Mouse (Mus musculus) erythroblast, adult 5-6 weeks (primary cell): ENCODE measurements around the gene Slc46a1. TPM values are rescaled to one million over a fixed set of nuclear protein-coding genes. Genes with fewer than 3 reads are reported as not detected.

ENCODE experiments used
- ATAC-seq: replicated peaks from 2 replicates; pipeline ENCODE4 v1.8.0; 2016; ENCODE audit warnings: moderate number of reproducible peaks, mild to moderate bottlenecking, moderate TSS enrichment, inconsistent platforms; ENCODE audit not compliant: poor library complexity, low FRiP score, severe bottlenecking
- total RNA-seq, 2 experiments: library from RNA; stranded (forward) in 1 of 2; stranded (reverse) in 1 of 2; fragments of 150-400 nt in 1 of 2; fragments of 200-764, 138-1000 nt in 1 of 2; gene quantifications; 2 replicates each; pipeline versions ENCODE4 v1.2.3 to v1.2.4; 2015 to 2017; ENCODE audit warnings: low replicate concordance in 2 of 2

Slc46a1 gene
- total RNA-seq, 2 experiments from 2014 or later: not detected

DNA sequence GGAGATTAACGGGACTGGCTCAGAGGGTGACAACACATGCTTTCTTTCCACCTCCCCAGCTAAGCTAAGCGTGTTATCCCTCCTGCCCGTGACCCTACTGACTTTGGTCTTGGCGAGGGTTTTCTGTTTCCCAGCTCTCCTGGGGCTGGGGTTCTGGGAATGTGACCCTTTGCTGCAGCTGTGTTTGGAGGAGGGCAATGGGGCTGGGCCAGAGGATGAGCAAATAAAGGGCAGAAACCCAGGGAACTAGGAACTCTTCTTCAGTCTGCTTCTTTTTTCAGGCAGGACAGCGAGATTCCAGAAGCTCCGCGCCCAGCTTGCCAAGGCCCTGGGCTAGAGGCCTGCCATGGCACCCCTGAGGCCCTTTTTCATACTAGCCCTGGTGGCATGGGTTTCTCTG is 33.5 kb downstream of the Slc46a1 start, which contains the start of gene Vtn:
TSS of gene Vtn (plus strand) at position 88 of the 400 bp plus-strand sequence.
- no peak for ATAC-seq

DNA sequence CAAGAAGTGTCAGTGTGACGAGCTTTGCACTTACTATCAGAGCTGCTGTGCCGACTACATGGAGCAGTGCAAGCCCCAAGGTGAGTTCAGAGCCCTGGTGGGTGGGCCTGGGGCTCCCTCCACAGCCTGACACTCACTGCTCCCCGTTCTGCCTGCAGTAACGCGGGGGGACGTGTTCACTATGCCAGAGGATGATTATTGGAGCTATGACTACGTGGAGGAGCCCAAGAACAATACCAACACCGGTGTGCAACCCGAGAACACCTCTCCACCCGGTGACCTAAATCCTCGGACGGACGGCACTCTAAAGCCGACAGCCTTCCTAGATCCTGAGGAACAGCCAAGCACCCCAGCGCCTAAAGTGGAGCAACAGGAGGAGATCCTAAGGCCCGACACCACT is 34.0 kb downstream of the Slc46a1 start:
- no peak for ATAC-seq

DNA sequence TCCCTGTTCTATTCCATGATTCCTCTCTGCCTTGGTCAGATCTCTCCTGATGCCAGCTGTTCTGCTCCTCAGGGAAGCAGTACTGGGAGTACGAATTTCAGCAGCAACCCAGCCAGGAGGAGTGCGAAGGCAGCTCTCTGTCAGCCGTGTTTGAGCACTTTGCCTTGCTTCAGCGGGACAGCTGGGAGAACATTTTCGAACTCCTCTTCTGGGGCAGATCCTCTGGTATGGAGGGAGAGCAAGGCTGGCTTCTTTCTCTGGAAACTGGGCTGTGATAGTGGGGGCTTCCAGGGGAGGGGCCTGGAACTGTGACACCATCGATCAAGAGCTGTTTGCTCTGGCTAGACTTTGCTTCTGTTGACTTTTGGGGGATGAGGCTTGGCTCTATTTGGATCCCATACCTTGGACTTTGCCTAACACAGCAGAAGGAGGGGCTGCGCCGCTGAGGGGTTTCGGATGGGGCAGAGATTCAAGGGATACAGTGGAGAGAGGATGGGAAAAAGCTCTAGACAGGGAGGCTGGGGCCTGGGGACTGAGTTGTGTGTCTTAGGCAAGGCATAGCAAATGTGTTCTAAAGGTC is 35.2 kb downstream of the Slc46a1 start:
- no peak for ATAC-seq

DNA sequence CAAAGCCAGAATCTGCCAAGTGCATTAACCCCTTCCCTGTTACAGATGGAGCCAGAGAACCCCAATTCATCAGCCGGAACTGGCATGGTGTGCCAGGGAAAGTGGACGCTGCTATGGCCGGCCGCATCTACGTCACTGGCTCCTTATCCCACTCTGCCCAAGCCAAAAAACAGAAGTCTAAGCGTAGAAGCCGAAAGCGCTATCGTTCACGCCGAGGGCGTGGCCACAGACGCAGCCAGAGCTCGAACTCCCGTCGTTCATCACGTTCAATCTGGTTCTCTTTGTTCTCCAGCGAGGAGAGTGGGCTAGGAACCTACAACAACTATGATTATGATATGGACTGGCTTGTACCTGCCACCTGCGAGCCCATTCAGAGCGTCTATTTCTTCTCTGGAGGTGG is 36.0 kb downstream of the Slc46a1 start:
- ATAC-seq: no peak

DNA sequence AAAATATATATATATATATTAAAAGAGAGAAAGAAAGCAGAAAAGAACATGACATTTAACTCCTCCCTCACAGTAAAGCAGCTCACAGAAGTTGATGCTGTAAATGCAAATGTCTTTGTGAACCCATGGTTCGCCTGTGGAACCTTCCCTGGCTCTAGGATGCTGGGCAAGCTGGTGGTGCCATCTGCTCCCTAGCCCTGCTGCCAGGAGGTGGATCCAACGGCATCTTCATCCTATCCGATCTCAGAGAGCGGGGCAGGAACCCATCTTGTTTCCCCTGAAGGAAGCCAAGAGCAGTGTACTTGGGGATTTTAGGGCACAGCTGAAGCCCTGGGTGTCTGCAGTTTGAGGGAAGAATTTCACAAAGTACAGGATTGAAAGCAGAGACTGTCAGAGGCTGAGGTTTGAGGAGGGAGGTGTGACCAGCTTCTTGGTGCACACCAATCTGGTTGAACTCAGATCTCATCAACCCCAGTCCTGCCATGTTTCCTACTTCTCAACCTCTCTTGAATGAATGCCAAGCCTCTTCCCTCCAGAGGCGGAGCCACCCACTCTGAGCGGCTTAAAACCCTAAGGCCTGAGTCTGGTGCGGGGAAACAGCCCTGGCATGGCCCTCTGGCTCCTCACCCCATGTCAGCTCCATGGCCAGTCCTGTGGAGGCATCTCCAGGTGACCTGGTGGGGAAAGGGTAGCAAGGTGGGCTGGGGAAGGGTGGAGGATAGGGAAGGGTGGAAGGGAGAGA is 37.6 kb downstream of the Slc46a1 start, which contains the start of gene Sebox:
TSS of gene Sebox (plus strand) at position 539 of the 742 bp plus-strand sequence.
- ATAC-seq: no peak

DNA sequence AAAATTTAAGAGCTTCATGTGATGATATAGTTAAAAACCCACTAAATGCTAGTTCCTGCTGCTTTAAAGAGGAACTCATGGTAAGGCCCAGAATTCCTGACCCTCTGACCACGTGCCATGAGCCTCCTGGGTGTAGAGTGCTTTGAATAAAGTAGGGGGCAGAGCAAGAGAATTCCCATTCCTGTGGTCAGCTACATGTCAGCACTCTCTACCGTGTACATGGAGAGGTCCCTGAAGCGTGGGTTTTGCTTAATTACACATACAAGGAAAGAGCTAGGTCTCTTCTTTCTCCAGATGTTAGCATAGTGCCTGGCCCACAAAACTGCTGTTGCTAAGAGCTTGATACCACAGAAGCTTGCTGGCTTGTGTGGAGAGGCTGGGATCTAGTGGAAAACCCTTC is 39.9 kb downstream of the Slc46a1 start:
- no peak for ATAC-seq

DNA sequence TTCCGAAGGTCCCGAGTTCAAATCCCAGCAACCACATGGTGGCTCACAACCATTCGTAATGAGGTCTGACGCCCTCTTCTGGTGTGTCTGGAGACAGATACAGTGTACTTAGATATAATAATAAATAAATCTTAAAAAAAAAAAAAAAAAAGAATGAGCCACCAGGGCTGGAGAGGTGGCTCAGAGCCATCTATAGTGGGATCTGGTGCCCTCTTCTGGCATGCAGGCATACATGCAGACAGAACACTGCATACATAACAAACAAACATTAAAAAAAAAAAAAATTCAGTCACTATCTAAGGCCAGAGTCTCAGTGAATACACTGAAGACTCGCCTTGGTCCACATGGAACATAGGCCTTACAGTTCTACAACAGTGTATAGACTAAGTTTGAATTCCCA is 43.7 kb downstream of the Slc46a1 start:
- ATAC-seq: no peak

DNA sequence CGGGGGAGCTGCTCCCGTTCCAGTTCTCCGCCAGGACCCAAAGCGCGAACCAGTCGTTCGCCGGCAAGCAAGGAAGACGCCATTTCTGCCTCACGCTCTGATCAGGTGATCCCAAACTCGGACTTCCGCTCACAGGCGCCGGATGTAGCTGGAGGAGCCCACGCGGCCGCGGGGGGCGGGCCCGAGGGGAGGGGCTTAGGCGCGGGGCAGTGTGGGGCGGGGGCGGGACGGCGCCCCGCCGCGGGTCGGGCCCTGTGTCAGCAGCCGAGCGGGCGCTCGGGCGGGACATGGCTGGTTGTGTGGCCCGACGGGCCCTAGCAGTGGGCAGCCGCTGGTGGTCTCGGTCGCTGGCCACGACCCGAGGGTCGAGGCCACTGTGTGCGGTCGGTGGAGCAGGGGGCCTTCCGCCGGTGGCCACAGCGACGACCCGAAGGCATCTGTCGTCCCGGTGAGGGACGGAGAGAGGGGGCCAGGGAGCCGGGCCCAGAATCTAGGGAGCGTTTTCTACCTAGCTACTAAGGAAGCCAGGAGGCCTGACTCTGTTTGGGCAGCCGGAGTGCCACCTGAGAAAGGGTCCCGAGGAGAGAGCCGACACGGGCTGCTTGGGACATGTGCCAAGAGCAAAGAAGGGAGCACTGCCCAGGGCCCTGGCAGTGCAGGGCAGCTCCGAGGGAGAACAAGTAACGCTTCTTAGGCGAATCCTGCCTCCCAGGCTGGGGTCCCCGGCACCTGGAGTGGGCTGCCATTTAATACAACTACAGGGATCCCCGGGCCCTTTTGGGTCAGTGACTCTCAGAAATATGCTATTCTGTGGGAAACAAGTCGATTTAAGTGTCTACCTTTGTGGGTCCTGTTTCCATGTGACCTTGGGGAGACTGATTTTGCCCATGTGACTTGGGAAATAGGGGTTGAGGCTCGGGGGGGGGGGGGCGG is 46.8 kb downstream of the Slc46a1 start, which contains the start of the genes Tmem199 and Poldip2:
TSS of gene Tmem199 (minus strand) at position 148 of the 933 bp plus-strand sequence.
TSS of gene Poldip2 (plus strand) at position 169 of the 933 bp plus-strand sequence.
- peak; percentile 92 for ATAC-seq

DNA sequence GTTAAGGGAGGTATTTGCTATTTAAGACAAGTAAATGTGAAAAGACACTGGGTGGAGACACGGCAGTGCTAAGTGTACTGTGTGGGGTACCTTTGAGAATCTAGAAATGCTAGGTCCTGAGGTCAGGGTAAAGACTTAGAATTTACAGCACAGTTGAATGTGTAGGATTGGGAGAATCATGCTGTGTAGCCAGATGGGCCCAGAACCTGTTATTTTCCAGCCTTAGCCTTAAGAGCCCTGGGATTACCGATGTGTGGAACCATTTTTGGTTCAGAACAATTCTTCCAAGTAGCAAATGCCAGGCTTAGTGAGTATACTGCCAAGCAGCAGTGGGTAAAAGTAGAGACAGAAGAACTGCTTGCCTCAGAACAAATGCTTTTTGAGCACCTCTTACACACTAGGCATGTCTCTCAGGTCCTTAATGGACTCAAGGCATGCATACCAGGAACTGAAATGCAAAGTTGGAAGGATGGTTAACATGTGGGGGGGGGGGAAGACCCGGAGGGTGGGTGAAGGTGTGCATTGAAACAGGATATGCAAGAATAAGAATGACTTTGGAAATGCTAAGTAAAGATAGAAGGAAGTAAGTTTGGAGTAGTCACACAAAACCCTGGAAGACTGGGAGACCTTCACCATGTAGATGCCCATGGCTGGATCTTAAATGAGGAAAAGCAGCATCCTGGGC is 47.8 kb downstream of the Slc46a1 start:
- ATAC-seq: no peak

DNA sequence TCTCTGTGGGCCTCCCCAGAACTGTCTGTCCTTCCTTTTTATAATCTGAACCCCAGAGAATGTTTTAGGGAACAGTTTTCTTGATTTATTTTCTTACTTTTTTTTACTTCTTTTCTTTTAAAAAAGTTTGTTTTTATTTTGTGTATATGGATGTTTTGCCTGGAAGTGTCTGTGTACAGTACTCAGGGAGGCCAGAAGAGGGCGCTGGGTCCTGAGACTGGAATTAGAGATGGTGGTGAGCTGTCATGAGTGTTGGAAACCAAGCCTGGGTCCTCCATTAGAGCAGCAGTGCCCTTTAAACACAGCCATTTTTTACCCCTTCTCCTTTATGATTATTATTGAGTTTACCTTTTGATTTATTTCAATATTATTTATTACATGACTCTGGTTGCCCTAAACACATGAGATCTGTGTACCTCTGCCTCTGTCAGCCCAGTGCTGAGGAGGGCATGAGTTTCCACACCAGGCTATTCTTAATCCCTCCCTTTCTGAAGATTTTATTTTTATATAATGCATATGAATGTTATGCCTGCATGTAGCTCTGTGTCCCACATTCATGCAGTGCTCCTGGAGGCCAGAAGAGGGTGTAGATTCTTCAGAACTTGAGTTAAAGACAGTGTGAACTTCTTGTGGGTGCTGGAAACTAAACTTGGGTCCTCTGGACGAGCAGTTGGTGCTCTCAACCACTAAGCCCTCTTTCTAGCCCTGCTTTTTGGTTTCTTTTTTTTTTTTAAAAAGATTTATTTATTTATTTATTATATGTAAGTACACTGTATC is 50.2 kb downstream of the Slc46a1 start:
- no peak for ATAC-seq

DNA sequence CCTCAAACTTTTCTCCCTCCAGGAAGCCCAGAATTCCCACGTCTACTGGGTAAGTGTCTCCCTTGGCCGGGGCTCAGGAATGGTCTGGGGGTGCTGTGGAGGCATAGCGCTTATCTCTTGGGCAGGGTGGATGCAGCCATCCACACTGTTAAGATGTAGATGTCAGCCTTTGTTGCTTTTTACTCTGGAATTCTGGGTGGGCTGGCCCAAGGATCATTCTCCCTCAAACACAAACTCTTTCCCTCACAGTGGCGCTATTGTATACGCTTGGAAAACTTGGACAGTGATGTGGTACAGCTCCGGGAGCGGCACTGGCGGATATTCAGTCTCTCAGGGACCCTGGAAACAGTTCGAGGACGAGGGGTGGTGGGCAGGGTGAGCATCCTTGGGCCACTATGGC is 53.4 kb downstream of the Slc46a1 start:
- no peak for ATAC-seq

Other genes starting within 250 kb of the Slc46a1 start
- gene Sdf2, start 220.0 kb upstream of the Slc46a1 start, total RNA-seq (2015; ENCODE audit: low replicate concordance): 18.8 and 19.4 TPM in 2 replicates
- 16.7 and 25.2 TPM in 2 replicates for gene Sdf2, start 220.0 kb upstream of the Slc46a1 start, total RNA-seq (2017; ENCODE audit: low replicate concordance)
- gene Supt6, start 219.7 kb upstream of the Slc46a1 start, total RNA-seq (2015; ENCODE audit: low replicate concordance): 9.0 and 14.8 TPM in 2 replicates
- 17.5 and 22.7 TPM in 2 replicates for gene Supt6, start 219.7 kb upstream of the Slc46a1 start, total RNA-seq (2017; ENCODE audit: low replicate concordance)
- 17.3 and 36.3 TPM in 2 replicates for gene 2610507B11Rik, start 203.9 kb upstream of the Slc46a1 start, total RNA-seq (2015; ENCODE audit: low replicate concordance)
- 23.6 and 33.3 TPM in 2 replicates for gene 2610507B11Rik, start 203.9 kb upstream of the Slc46a1 start, total RNA-seq (2017; ENCODE audit: low replicate concordance)
- not detected in 2 replicates for gene BC030499, start 174.9 kb upstream of the Slc46a1 start, total RNA-seq (2015; ENCODE audit: low replicate concordance)
- 0.43 TPM in 1 of 2 replicates, not detected in the other for gene BC030499, start 174.9 kb upstream of the Slc46a1 start, total RNA-seq (2017; ENCODE audit: low replicate concordance)
- gene Spag5, start 164.2 kb upstream of the Slc46a1 start, total RNA-seq (2015; ENCODE audit: low replicate concordance): 12.3 and 20.3 TPM in 2 replicates
- 40.4 and 60.1 TPM in 2 replicates for gene Spag5, start 164.2 kb upstream of the Slc46a1 start, total RNA-seq (2017; ENCODE audit: low replicate concordance)
- not detected in 2 replicates for gene Aldoc, start 142.7 kb upstream of the Slc46a1 start, total RNA-seq (2015; ENCODE audit: low replicate concordance)
- gene Aldoc, start 142.7 kb upstream of the Slc46a1 start, total RNA-seq (2017; ENCODE audit: low replicate concordance): 0.28 TPM in 1 of 2 replicates, not detected in the other
- 3.3 and 10.0 TPM in 2 replicates for gene Pigs, start 137.3 kb upstream of the Slc46a1 start, total RNA-seq (2015; ENCODE audit: low replicate concordance)
- gene Pigs, start 137.3 kb upstream of the Slc46a1 start, total RNA-seq (2017; ENCODE audit: low replicate concordance): 2.5 and 3.6 TPM in 2 replicates
- 17.1 and 20.9 TPM in 2 replicates for gene Unc119, start 122.2 kb upstream of the Slc46a1 start, total RNA-seq (2015; ENCODE audit: low replicate concordance)
- gene Unc119, start 122.2 kb upstream of the Slc46a1 start, total RNA-seq (2017; ENCODE audit: low replicate concordance): 9.6 and 15.0 TPM in 2 replicates
- not detected in 2 replicates for gene Foxn1, start 79.1 kb upstream of the Slc46a1 start, total RNA-seq (2015; ENCODE audit: low replicate concordance)
- gene Foxn1, start 79.1 kb upstream of the Slc46a1 start, total RNA-seq (2017; ENCODE audit: low replicate concordance): not detected in 2 replicates
- 1.0 TPM in 1 of 2 replicates, not detected in the other for gene Slc13a2, start 43.5 kb upstream of the Slc46a1 start, total RNA-seq (2015; ENCODE audit: low replicate concordance)
- gene Slc13a2, start 43.5 kb upstream of the Slc46a1 start, total RNA-seq (2017; ENCODE audit: low replicate concordance): not detected in 2 replicates
- gene Sarm1, start 32.1 kb downstream of the Slc46a1 start, total RNA-seq (2015; ENCODE audit: low replicate concordance): not detected in 2 replicates
- gene Sarm1, start 32.1 kb downstream of the Slc46a1 start, total RNA-seq (2017; ENCODE audit: low replicate concordance): not detected in 2 replicates
- gene Vtn, start 33.4 kb downstream of the Slc46a1 start, total RNA-seq (2015; ENCODE audit: low replicate concordance): not detected in 2 replicates
- gene Vtn, start 33.4 kb downstream of the Slc46a1 start, total RNA-seq (2017; ENCODE audit: low replicate concordance): not detected in 2 replicates
- gene Sebox, start 37.8 kb downstream of the Slc46a1 start, total RNA-seq (2015; ENCODE audit: low replicate concordance): not detected in 2 replicates
- gene Sebox, start 37.8 kb downstream of the Slc46a1 start, total RNA-seq (2017; ENCODE audit: low replicate concordance): not detected in 2 replicates
- 3.8 and 13.8 TPM in 2 replicates for gene Tmem199, start 46.5 kb downstream of the Slc46a1 start, total RNA-seq (2015; ENCODE audit: low replicate concordance)
- gene Tmem199, start 46.5 kb downstream of the Slc46a1 start, total RNA-seq (2017; ENCODE audit: low replicate concordance): 4.0 and 5.3 TPM in 2 replicates
- gene Poldip2, start 46.5 kb downstream of the Slc46a1 start, total RNA-seq (2015; ENCODE audit: low replicate concordance): 6.9 and 17.5 TPM in 2 replicates
- 7.8 and 13.4 TPM in 2 replicates for gene Poldip2, start 46.5 kb downstream of the Slc46a1 start, total RNA-seq (2017; ENCODE audit: low replicate concordance)
- gene Tnfaip1, start 70.6 kb downstream of the Slc46a1 start, total RNA-seq (2015; ENCODE audit: low replicate concordance): 0.58 and 2.1 TPM in 2 replicates
- gene Tnfaip1, start 70.6 kb downstream of the Slc46a1 start, total RNA-seq (2017; ENCODE audit: low replicate concordance): 0.60 and 1.5 TPM in 2 replicates
- gene Ift20, start 70.7 kb downstream of the Slc46a1 start, total RNA-seq (2015; ENCODE audit: low replicate concordance): 31.5 and 42.0 TPM in 2 replicates
- gene Ift20, start 70.7 kb downstream of the Slc46a1 start, total RNA-seq (2017; ENCODE audit: low replicate concordance): 49.2 and 62.7 TPM in 2 replicates
- 15.0 and 15.9 TPM in 2 replicates for gene Tmem97, start 85.1 kb downstream of the Slc46a1 start, total RNA-seq (2015; ENCODE audit: low replicate concordance)
- gene Tmem97, start 85.1 kb downstream of the Slc46a1 start, total RNA-seq (2017; ENCODE audit: low replicate concordance): 3.5 and 7.2 TPM in 2 replicates
- 2.7 and 8.8 TPM in 2 replicates for gene Nlk, start 231.7 kb downstream of the Slc46a1 start, total RNA-seq (2015; ENCODE audit: low replicate concordance)
- 5.2 and 9.5 TPM in 2 replicates for gene Nlk, start 231.7 kb downstream of the Slc46a1 start, total RNA-seq (2017; ENCODE audit: low replicate concordance)